Mouse (Mus musculus) neural tube, embryonic 12.5 days (tissue): ENCODE measurements around the gene Prkar2a. TPM values are rescaled to one million over a fixed set of nuclear protein-coding genes. Genes with fewer than 3 reads are reported as not detected.

Experiments used
- ATAC-seq: fragments of 200-750 bp; cut with Nextera tagmentation; 2 replicates; pipeline ENCODE4 v1.8.0; 2017; ENCODE audit warnings: low read depth, mild to moderate bottlenecking, moderate TSS enrichment, moderate library complexity; ENCODE audit not compliant: low FRiP score
- H3K27ac ChIP-seq: fragments of 300-500 bp; sonication (generic); 2 replicates; pipeline ENCODE4 v1.5.1; 2016
- H3K27me3 ChIP-seq: fragments of 300-500 bp; sonication (generic); replicated peaks from 2 replicates; pipeline ENCODE4 v1.6.1; 2016; ENCODE audit warnings: mild to moderate bottlenecking
- H3K36me3 ChIP-seq: fragments of 300-500 bp; sonication (generic); 2 replicates; pipeline ENCODE4 v1.6.1; 2016; ENCODE audit warnings: mild to moderate bottlenecking
- H3K4me1 ChIP-seq: fragments of 300-500 bp; sonication (generic); 2 replicates; pipeline ENCODE4 v1.6.1; 2016
- H3K4me2 ChIP-seq: fragments of 300-500 bp; sonication (generic); replicated peaks from 2 replicates; pipeline ENCODE4 v1.6.1; 2016; ENCODE audit warnings: mild to moderate bottlenecking
- H3K4me3 ChIP-seq: fragments of 300-500 bp; sonication (generic); 2 replicates; pipeline ENCODE4 v1.5.1; 2016
- H3K9ac ChIP-seq: fragments of 300-500 bp; sonication (generic); 2 replicates; pipeline ENCODE4 v1.6.1; 2016; ENCODE audit warnings: mild to moderate bottlenecking
- H3K9me3 ChIP-seq: fragments of 300-500 bp; sonication (generic); 2 replicates; pipeline ENCODE4 v1.6.1; 2016; ENCODE audit warnings: mild to moderate bottlenecking
- WGBS: fragments of 180-500 bp; shearing (Covaris S2); methylation state at CpG from one replicate; pipeline ENCODE4 v1.1.7; 2016; 5-methylcytosine and 5-hydroxymethylcytosine counted together
- polyA plus RNA-seq: library from polyadenylated mRNA; unstranded; fragments of >200 nt; fragmentation: Nextera tagmentation; extraction: Ambion mirVana; gene quantifications from 2 replicates; pipeline ENCODE4 v1.2.1, GENCODE M21; 2016

Gene Prkar2a
- polyA plus RNA-seq, 1 experiment from 2014 or later = 66.4 TPM

GRCm38 (mm10) chr9:108694533-108694932 is 5.4 kb downstream of the Prkar2a start:
- peak overlapping the region; percentile 87 for H3K4me2 ChIP-seq
- 89% methylated on average over 1 of the region's 1 CpGs for WGBS
- H3K27me3 ChIP-seq = no peaks in the 10 kb centered on the region
- H3K36me3 ChIP-seq = no peaks in the 10 kb centered on the region; the same call in 1 of the 2 replicates
- H3K4me1 ChIP-seq = peaks cover 21% of the 10 kb centered on the region
- no peak overlapping the region for H3K27ac ChIP-seq
- ATAC-seq = no peak
- H3K9me3 ChIP-seq = no peaks in the 10 kb centered on the region
- H3K4me3 ChIP-seq = no peak overlapping the region
- no peak overlapping the region for H3K9ac ChIP-seq

GRCm38 (mm10) chr9:108702476-108702875 is 13.4 kb downstream of the Prkar2a start:
- Histone ChIP-seq H3K4me1 (peaks cover 7% of the 10 kb centered on the region), H3K4me3 (no peak overlapping the region), H3K4me2 (no peak overlapping the region), H3K9me3 (no peaks in the 10 kb centered on the region), H3K27me3 (no peaks in the 10 kb centered on the region), H3K27ac (no peak overlapping the region), H3K36me3 (no peaks in the 10 kb centered on the region; the same call in 1 of the 2 replicates), H3K9ac (no peak overlapping the region)
- ATAC-seq = no peak

GRCm38 (mm10) chr9:108703373-108704110 is 14.4 kb downstream of the Prkar2a start:
- no peak overlapping the region for H3K27ac ChIP-seq
- no peak overlapping the region for H3K4me2 ChIP-seq
- H3K4me1 ChIP-seq = peaks cover 7% of the 10 kb centered on the region
- ATAC-seq = no peak
- no peaks in the 10 kb centered on the region for H3K9me3 ChIP-seq
- no peaks in the 10 kb centered on the region for H3K36me3 ChIP-seq
- no peaks in the 10 kb centered on the region for H3K27me3 ChIP-seq
- H3K9ac ChIP-seq = 0 out of 2 replicates have a peak overlapping the region, but pooled peaks have one; percentile 14
- 30% methylated on average over 12 of the region's 12 CpGs for WGBS
- H3K4me3 ChIP-seq = no peak overlapping the region

- Histone ChIP-seq H3K9me3 (no peaks in the 10 kb centered on the region), H3K4me3 (no peak overlapping the region), H3K9ac (no peak overlapping the region), H3K4me1 (peaks cover 7% of the 10 kb centered on the region), H3K27me3 (no peaks in the 10 kb centered on the region), H3K27ac (no peak overlapping the region), H3K4me2 (no peak overlapping the region), H3K36me3 (no peaks in the 10 kb centered on the region)
- WGBS = 77% methylated on average over 7 of the region's 7 CpGs
- no peak for ATAC-seq
Measured at GRCm38 (mm10) chr9:108704591-108704990, 15.5 kb downstream of the Prkar2a start.

GRCm38 (mm10) chr9:108707212-108707611 is 18.1 kb downstream of the Prkar2a start:
- no peaks in the 10 kb centered on the region for H3K27me3 ChIP-seq
- H3K4me3 ChIP-seq = no peak overlapping the region
- peaks cover 7% of the 10 kb centered on the region for H3K4me1 ChIP-seq
- ATAC-seq = no peak
- H3K27ac ChIP-seq = no peak overlapping the region
- no peaks in the 10 kb centered on the region for H3K36me3 ChIP-seq
- no peak overlapping the region for H3K4me2 ChIP-seq
- no peak overlapping the region for H3K9ac ChIP-seq
- 96% methylated on average over 2 of the region's 2 CpGs for WGBS
- no peaks in the 10 kb centered on the region for H3K9me3 ChIP-seq

GRCm38 (mm10) chr9:108708833-108709232 is 19.7 kb downstream of the Prkar2a start:
- peaks cover under 1% of the 10 kb centered on the region for H3K4me1 ChIP-seq
- H3K4me2 ChIP-seq = no peak overlapping the region
- WGBS = 95% methylated on average over 8 of the region's 8 CpGs
- no peak overlapping the region for H3K27ac ChIP-seq
- H3K9me3 ChIP-seq = no peaks in the 10 kb centered on the region
- no peak for ATAC-seq
- no peaks in the 10 kb centered on the region for H3K27me3 ChIP-seq
- no peak overlapping the region for H3K9ac ChIP-seq
- H3K4me3 ChIP-seq = no peak overlapping the region
- no peaks in the 10 kb centered on the region for H3K36me3 ChIP-seq

- 76% methylated on average over 7 of the region's 7 CpGs for WGBS
- H3K36me3 ChIP-seq = no peaks in the 10 kb centered on the region
Measured at GRCm38 (mm10) chr9:108710767-108711166, 21.7 kb downstream of the Prkar2a start.

GRCm38 (mm10) chr9:108716199-108716598 is 27.1 kb downstream of the Prkar2a start:
- ATAC-seq = no peak
- Histone ChIP-seq H3K4me2 (no peak overlapping the region), H3K4me3 (no peak overlapping the region), H3K36me3 (peaks cover 24% of the 10 kb centered on the region), H3K9ac (no peak overlapping the region), H3K27me3 (no peaks in the 10 kb centered on the region), H3K9me3 (no peaks in the 10 kb centered on the region), H3K4me1 (no peaks in the 10 kb centered on the region), H3K27ac (no peak overlapping the region)
- 94% methylated on average over 4 of the region's 4 CpGs for WGBS

More at GRCm38 (mm10) chr9:108710767-108711166, 21.7 kb downstream of the Prkar2a start:
- Histone ChIP-seq H3K27me3 (no peaks in the 10 kb centered on the region), H3K4me1 (no peaks in the 10 kb centered on the region), H3K9ac (no peak overlapping the region), H3K27ac (no peak overlapping the region), H3K4me3 (no peak overlapping the region), H3K9me3 (no peaks in the 10 kb centered on the region), H3K4me2 (no peak overlapping the region)
- ATAC-seq = no peak

GRCm38 (mm10) chr9:108723751-108724150 is 34.6 kb downstream of the Prkar2a start:
- no peaks in the 10 kb centered on the region for H3K9me3 ChIP-seq
- 6% methylated on average over 2 of the region's 2 CpGs for WGBS
- ATAC-seq = no peak

GRCm38 (mm10) chr9:108726116-108726515 is 37.0 kb downstream of the Prkar2a start:
- ATAC-seq = no peak
- Histone ChIP-seq H3K27ac (no peak overlapping the region), H3K4me3 (no peak overlapping the region), H3K36me3 (peaks cover 19% of the 10 kb centered on the region), H3K9me3 (no peaks in the 10 kb centered on the region), H3K9ac (no peak overlapping the region), H3K4me1 (no peaks in the 10 kb centered on the region), H3K4me2 (no peak overlapping the region), H3K27me3 (no peaks in the 10 kb centered on the region)
- 90% methylated on average over 5 of the region's 5 CpGs for WGBS

More at GRCm38 (mm10) chr9:108723751-108724150, 34.6 kb downstream of the Prkar2a start:
- H3K27me3 ChIP-seq = no peaks in the 10 kb centered on the region
- no peak overlapping the region for H3K4me3 ChIP-seq
- peaks cover 34% of the 10 kb centered on the region for H3K36me3 ChIP-seq
- H3K4me2 ChIP-seq = no peak overlapping the region
- H3K4me1 ChIP-seq = no peaks in the 10 kb centered on the region
- H3K9ac ChIP-seq = no peak overlapping the region
- no peak overlapping the region for H3K27ac ChIP-seq

- H3K4me2 ChIP-seq = no peak overlapping the region
- no peak for ATAC-seq
- H3K4me3 ChIP-seq = no peak overlapping the region
- H3K9me3 ChIP-seq = no peaks in the 10 kb centered on the region
- H3K27me3 ChIP-seq = no peaks in the 10 kb centered on the region
- H3K36me3 ChIP-seq = peaks cover 16% of the 10 kb centered on the region
- no peaks in the 10 kb centered on the region for H3K4me1 ChIP-seq
- H3K9ac ChIP-seq = no peak overlapping the region
- no peak overlapping the region for H3K27ac ChIP-seq
Measured at GRCm38 (mm10) chr9:108729050-108729449, 39.9 kb downstream of the Prkar2a start.

GRCm38 (mm10) chr9:108732462-108732861 is 43.3 kb downstream of the Prkar2a start:
- H3K4me3 ChIP-seq = no peak overlapping the region
- H3K4me2 ChIP-seq = no peak overlapping the region
- no peaks in the 10 kb centered on the region for H3K9me3 ChIP-seq
- ATAC-seq = no peak
- H3K9ac ChIP-seq = no peak overlapping the region
- no peak overlapping the region for H3K27ac ChIP-seq
- H3K36me3 ChIP-seq = peaks cover 32% of the 10 kb centered on the region
- no peaks in the 10 kb centered on the region for H3K27me3 ChIP-seq
- H3K4me1 ChIP-seq = no peaks in the 10 kb centered on the region

GRCm38 (mm10) chr9:108734626-108735025 is 45.5 kb downstream of the Prkar2a start:
- Histone ChIP-seq H3K27me3 (no peaks in the 10 kb centered on the region), H3K4me3 (no peak overlapping the region), H3K36me3 (peaks cover 26% of the 10 kb centered on the region), H3K4me2 (no peak overlapping the region), H3K4me1 (no peaks in the 10 kb centered on the region), H3K9ac (no peak overlapping the region), H3K9me3 (no peaks in the 10 kb centered on the region), H3K27ac (no peak overlapping the region)
- ATAC-seq = no peak
